Mouse (Mus musculus) frontal cortex, postnatal 10 days (tissue): ENCODE results near the gene Pnpla8.
"Not testable (repeated sequence)": the region's sequence is repeated elsewhere in the genome, so short reads cannot be mapped to it uniquely, and the experiment has no call there.

ENCODE experiments used
- DNase-seq, 2 experiments: peaks; one replicate each; pipeline ENCODE4 v3.0.0; 2022; ENCODE audit warnings: low spot score in 2 of 2, mixed read lengths in 1 of 2

Gene Pnpla8

GRCm38 (mm10) chr12:44221070-44221469 lies at the start of gene Pnpla8:
Gene Pnpla8, plus strand, starts transcription at chr12:44221370.
- not testable (repeated sequence) for DNase-seq

- no peak for DNase-seq
Observed at GRCm38 (mm10) chr12:44176331-44177037, 44.7 kb upstream of the Pnpla8 start.

- DNase-seq = no peak
Observed at GRCm38 (mm10) chr12:44177038-44177355, 44.2 kb upstream of the Pnpla8 start.

- peak; percentile 40 to 49 for DNase-seq
Observed at GRCm38 (mm10) chr12:44181081-44181982, 39.8 kb upstream of the Pnpla8 start.

GRCm38 (mm10) chr12:44197873-44198525 lies 23.2 kb upstream of the Pnpla8 start:
- DNase-seq = no peak

- peak in 1 of 2 experiments; percentile 36 for DNase-seq
Observed at GRCm38 (mm10) chr12:44209141-44209823, 11.9 kb upstream of the Pnpla8 start.

GRCm38 (mm10) chr12:44209824-44210752 lies 11.1 kb upstream of the Pnpla8 start, which contains the start of gene Dnajb9:
Gene Dnajb9, minus strand, starts transcription at chr12:44210326.
- DNase-seq = peak; percentile 100

GRCm38 (mm10) chr12:44211555-44211954 lies 9.6 kb upstream of the Pnpla8 start:
- DNase-seq = no peak

GRCm38 (mm10) chr12:44221651-44222356 lies 634 bp downstream of the Pnpla8 start:
- peak in 1 of 2 experiments; percentile 22 for DNase-seq

- no peak for DNase-seq
Observed at GRCm38 (mm10) chr12:44223044-44223443, 1.9 kb downstream of the Pnpla8 start.

GRCm38 (mm10) chr12:44224650-44225049 lies 3.5 kb downstream of the Pnpla8 start:
- no peak for DNase-seq

- DNase-seq = no peak
Observed at GRCm38 (mm10) chr12:44241090-44241489, 19.9 kb downstream of the Pnpla8 start.

GRCm38 (mm10) chr12:44242407-44242806 lies 21.2 kb downstream of the Pnpla8 start:
- no peak for DNase-seq

- no peak for DNase-seq
Observed at GRCm38 (mm10) chr12:44245739-44246138, 24.6 kb downstream of the Pnpla8 start.

- DNase-seq = no peak
Observed at GRCm38 (mm10) chr12:44248309-44248977, 27.3 kb downstream of the Pnpla8 start.

- DNase-seq = no peak
Observed at GRCm38 (mm10) chr12:44262612-44263011, 41.4 kb downstream of the Pnpla8 start.

GRCm38 (mm10) chr12:44265651-44266050 lies 44.5 kb downstream of the Pnpla8 start:
- DNase-seq = no peak

- no peak for DNase-seq
Observed at GRCm38 (mm10) chr12:44267196-44267595, 46.0 kb downstream of the Pnpla8 start.

- peak; percentile 99 for DNase-seq
Observed at GRCm38 (mm10) chr12:44268728-44269302, 47.6 kb downstream of the Pnpla8 start.
